Mouse (Mus musculus): ENCODE measurements at regions not wholly inside any gene's neighbourhood (a gene's known extent, or its start where the extent isn't known, plus 50 kb on each side); places are given as distances from the start of the nearest gene placed in this dataset.

DNA sequence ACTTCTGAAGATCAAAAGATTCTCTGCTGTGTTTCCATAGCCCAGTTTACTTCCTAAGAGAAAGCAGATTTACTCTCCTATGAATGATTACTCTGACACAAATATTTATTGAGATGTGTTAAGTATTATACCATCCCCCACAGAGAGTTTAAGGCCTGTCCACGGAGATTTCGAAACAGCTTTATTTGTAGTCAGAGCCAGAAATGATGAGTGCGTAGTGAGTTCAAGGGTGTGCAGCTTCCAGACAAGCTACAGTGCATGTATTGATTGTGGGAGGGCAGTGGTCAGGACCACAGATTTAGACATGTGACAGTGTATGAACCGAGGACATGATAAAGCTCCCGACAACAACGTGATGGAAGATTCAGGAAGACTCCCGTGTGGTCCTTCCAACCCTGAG, 126.8 kb downstream of the Hlx start:
- DNase-seq = no peak

DNA sequence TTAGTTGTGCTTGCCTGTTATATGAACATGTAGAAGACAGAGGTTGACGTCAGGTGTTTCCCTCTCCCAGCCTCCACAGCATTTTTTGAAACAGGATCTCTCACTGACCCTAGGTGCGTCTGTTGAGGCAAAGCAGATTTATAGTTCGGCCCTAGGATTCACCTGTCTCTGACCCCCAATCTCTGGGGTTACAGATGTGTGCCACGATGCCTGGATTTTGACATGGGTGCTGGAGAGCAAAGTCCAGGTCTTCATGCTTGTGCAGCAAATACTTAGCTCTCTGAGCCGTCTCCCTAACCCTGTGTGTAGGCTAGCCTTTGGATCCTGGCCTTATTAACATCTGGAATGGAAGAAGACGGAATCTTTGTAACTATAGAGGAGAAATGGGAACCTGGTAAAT, 129.3 kb downstream of the Hlx start:
- DNase-seq = no peak

DNA sequence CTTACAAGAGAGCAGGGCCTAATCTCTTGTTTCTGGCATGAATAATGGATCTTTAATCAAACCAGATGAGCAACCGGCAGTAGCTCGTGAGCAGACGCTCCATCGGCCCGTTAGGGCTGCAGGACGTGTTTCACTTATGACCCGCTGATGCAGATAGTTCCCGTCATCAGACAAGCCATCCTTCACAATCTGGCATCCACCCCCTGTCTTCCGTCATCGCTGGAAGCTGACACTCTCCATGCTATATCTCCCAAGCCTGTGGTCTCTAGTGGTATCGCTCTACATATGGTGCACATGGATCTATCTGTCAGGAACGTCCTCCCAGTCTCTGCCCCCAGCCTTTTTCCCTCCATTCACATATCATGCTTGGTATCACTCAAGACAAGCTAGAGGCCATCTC, 137.0 kb downstream of the Hlx start:
- DNase-seq = no peak

- DNase-seq = no peak
Measured at GRCm38 (mm10) chr1:184590634-184591033, 141.8 kb downstream of the Hlx start.

GRCm38 (mm10) chr1:184589277-184589676, 143.1 kb downstream of the Hlx start:
- no peak for DNase-seq

DNA sequence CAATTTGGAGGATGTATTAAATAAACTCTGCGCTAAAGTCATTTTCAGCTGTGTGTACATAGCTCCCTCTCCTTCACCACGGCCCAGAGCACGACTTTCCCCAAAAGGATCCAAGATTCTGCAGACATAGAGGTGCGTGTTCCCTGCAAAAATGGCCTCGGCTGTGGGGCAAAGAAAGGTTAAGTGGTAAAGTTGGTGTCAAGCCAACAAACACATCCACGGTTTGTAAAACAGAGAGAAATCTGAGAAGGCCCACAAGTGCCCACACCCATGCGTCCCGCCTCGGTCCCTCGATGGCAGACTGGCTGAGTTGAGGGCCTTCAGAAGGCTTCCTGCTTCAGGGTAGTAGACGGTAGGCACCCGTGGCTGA, 147.9 kb downstream of the Hlx start:
- no peak for DNase-seq

DNA sequence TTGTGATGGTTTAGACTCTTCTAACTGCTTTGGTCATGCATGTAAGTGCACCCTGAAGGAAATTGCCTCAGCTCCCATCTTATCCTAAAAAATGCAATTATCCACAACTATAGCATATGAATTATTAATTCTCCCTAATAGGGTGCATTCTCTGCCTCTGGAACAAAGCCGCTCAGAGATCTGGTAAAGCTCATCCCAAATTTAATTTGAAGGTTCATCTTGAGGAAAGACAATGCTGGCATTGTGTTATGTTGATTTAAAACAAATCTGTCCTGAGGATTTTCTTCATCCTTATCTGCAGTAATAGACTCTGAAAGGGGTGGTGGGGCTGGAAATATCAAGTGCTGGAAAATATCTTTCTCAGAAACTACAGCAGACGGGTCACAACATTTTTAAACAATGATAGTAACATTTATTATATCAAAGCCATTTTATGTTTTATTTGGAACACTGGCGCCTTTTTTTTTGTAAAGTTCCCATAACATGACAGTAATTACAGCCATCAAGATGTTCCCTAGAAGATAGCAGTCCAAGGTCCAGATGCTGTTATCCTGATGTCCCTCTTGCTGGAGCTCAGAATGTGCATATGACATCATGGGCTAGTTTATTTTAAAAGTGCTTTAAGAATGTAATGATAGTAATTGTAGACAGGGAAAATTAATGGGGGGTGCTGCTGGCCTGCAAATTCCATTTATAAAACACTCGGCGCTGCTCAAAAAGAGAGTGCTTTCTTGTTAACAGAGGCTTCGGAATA, 148.5 kb downstream of the Hlx start:
- DNase-seq = peak; percentile 59

GRCm38 (mm10) chr1:184579475-184579874, 152.9 kb downstream of the Hlx start:
- no peak for DNase-seq

- no peak for DNase-seq
Measured at GRCm38 (mm10) chr1:184576527-184576926, 155.9 kb downstream of the Hlx start.

DNA sequence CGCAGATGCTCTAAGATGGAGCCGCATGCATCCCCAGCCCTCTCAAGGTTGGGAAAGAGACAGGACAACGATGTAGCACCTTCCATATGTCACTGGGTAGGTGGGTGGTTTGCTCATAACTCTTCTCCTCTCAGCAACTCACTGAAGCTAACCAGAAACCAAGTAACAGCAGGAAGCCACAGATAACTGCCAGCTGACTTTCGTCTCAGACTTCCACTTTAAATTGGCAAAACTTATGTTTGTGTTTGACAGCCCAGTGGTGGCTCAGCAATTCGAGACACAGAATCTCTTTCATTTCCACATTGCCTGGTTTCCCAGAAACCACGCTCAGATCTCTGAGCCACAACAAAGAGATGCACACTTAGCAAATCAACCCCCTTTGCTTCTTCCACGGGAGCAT, 159.1 kb downstream of the Hlx start:
- DNase-seq = no peak

GRCm38 (mm10) chr1:184570681-184571080, 161.7 kb downstream of the Hlx start:
- DNase-seq = no peak

GRCm38 (mm10) chr1:184562926-184563325, 169.5 kb downstream of the Hlx start:
- DNase-seq = no peak

GRCm38 (mm10) chr1:184562239-184562638, 170.2 kb downstream of the Hlx start:
- no peak for DNase-seq

DNA sequence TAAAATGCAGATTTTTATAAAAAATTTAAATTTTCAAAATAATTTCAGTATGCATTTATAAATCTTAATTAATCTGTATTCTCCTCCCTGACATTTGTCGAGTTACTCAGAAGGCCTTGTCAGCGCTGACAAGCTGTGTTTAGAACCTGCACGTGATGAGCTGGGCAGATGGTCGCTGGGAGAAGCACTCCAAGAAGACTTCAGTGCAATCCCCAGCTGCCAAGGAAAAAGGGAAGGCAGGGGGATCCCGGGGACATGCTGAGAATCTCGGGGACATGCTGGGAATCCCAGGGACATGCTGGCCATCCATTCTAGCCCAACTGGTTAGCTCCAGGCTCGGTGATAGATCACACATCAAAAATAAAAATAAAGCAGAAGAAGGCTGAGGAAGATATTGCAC, 172.9 kb downstream of the Hlx start:
- DNase-seq = no peak

- DNase-seq = no peak
Measured at GRCm38 (mm10) chr1:184553791-184554190, 178.6 kb downstream of the Hlx start.

DNA sequence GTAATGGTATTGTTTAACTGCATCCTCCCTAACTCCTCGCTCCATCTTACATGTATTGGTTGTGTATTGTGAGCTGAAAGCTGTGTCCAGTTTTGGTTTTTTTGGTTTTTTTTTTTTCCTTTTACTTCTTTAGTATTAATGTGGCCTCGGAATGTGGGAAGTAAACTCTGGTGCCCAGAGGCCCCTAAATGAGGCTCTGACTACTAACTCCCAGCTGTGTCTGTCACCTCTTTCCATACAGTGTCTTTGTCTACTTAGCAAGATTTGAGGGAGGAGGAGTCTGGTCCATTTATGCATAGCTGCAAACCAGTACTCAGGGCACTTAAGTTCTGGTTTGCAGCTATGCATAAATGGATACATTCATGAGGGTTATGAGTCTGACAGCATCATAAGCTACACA, 181.9 kb downstream of the Hlx start:
- DNase-seq = no peak

GRCm38 (mm10) chr1:184547650-184548235, 184.7 kb downstream of the Hlx start:
- DNase-seq = no peak

DNA sequence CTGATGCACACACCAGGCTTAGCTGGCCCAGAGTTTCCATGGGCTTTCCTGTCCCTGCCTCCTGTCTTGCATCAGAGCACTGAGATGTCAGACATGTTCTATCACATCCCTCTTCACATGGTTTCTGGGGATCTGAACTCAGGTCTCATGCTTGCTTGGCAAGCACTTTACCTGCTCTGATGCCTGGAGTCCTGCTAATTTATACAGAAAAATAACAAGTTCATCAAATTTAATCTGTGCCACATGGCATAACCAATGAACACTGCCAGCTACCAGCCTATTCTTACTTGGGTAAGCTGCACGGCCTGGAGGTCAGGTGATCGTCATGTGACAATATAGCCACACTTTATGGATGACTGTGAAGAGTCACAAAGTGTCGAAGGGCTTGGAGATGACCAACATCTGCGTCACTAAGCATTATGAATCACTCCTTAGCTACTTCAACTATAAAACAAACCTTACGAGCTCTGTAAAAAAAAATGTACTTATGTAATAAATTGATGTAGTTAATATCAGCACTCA, 186.2 kb downstream of the Hlx start:
- DNase-seq = no peak

GRCm38 (mm10) chr1:184545111-184545510, 187.3 kb downstream of the Hlx start:
- no peak for DNase-seq

DNA sequence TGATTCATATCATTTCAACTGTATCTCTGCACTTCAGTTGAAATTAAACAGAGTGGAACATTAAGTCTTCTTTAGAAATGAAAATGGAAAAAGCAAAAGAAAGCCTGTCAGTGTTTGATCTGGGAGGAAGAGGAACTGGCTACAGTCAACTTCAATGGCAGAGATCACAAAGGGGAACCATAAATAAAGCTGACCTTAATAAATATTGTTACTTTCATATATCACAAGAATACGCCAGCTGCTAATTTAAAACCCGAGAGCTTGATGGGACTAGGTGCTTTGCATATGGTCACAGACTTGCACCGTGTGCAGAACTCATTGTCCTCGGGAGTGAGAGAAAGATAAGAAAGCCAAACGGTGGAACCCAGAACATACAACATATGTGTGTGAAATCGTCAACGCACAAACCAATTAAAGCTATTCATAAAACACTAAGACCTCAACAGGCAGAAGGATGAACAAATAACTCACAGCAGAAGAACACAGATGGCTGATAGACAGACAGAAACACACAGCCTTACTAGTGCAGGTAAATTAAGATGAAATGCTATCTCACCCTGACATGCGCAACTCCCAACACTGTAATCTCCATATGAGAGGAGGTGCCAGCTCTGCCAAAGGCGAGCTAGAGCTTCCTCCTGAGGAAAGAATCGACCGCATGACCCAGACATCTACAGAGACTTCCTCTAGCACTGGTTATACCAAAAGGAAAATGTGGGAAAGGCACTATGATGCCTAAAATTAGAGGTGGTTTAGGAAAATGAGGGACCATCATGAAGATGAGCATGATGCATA, 189.9 kb downstream of the Hlx start:
- no peak for DNase-seq

- peak; percentile 13 for DNase-seq
Measured at GRCm38 (mm10) chr1:184539818-184540217, 192.6 kb downstream of the Hlx start.

DNA sequence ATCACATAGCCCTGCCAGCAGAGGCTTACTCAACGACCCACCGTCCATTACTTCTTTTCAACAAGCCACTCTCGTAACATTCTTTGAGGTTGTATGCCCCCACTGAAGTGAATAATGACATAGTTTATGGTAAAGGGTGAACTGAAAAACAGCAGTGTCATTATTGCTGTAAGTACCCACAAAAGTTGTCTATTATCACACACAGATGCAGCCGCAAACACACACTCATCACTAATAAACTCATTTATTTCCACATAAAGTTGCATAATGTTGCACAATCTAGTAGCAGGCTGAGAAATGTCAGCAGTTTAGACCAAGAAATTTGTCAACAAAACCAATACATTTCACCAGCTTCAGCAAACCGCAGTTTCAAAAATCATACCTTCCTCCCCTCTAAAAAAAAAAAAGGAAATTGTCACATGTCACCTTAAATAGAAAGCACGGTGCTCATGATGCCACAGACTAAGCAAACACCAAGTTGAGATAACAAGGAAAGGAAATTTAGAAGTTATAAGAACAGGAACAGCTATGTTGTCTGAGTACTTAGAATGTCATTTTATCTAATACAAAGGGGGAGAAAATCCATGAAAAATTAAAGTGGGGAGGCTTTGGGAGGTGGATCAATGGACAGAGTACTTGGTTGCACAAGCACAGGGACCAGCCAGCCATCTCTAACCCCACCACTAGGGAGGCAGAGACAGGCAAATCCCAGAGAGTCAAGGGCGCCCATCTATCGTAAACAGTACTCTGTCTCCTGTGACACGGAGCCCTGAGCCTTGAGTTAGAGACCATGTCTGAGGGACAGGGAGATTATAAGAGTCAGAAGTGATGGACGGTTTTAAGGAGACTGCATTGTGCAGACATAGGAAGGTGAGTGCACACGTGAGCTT, 195.9 kb downstream of the Hlx start:
- no peak for DNase-seq

- no peak for DNase-seq
Measured at GRCm38 (mm10) chr1:184535691-184536090, 196.7 kb downstream of the Hlx start.

Measured in retina, postnatal 1 day (tissue).